22 mouse cellular contexts compared by ENCODE assay signal in the genomic region with DNA sequence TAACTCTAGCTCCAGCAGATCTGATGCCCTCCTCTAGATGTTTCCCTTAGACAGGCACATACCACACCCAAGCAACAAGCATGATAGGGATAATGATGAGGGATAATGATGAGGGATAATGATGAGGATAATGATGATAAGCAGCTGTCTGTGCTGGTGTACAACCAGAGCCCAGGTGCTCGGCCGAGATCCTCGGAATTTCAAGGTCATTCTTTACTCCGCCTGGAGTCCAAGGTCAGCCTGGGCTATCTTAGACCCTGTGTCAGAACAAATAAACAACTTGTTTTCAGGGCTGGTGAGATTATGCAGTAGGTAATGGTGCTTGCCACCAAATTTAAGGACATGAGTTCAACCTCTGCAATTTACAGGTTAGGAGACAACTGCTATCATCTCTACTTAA. TPM values are rescaled to one million over a fixed set of nuclear protein-coding genes. Genes with fewer than 3 reads are reported as not detected.
DNase-seq lines count a peak whose midpoint lies in the region; TF ChIP-seq lines count a peak whose summit lies in the region.
"Had no signal": no experiment of that assay in that cellular context is flagged by ENCODE, and none has a peak within 500 bp of the region (broad histone marks: within the 10 kb centered on the region; RNA-seq: fewer than 3 reads in every experiment).

No protein-coding gene starts in this region.

- intact Hi-C loops in heart, postnatal 10 days (cut with DNase I): no loop called here

- DNase-seq in ES-E14 (ENCODE audit: low read depth, low spot score) (no peak), ZHBTc4 (ENCODE audit: low read depth, low spot score) (peak; percentile 49)
- DNase-seq in heart, postnatal 10 days: no peak
- DNase-seq in gastrocnemius, adult 18-20 months (ENCODE audit: low spot score): no peak
- DNase-seq: adrenal gland, adult 2 months; adrenal gland, postnatal 10 days; adrenal gland, postnatal 25 days; B cell, adult 2 months; cerebellum, adult 11 months; cerebellum, adult 18-20 months; cerebellum, adult 8-10 months; cerebellum, adult 9-11 months; cerebellum, postnatal 14 days; cerebellum, postnatal 36 days; embryo, embryonic 11 days had no signal

- H3K9me3 ChIP-seq in ES-Bruce4 (replicated peaks; ENCODE audit: control insufficient read depth, insufficient read depth, low read length, poor library complexity, severe bottlenecking) (no peaks in the 10 kb centered on the region), ES-E14 (ENCODE audit: control insufficient read depth, insufficient read depth, low read depth, low read length) (no peaks in the 10 kb centered on the region)
- H3K9me3 ChIP-seq: embryonic facial prominence, embryonic 13.5 days; embryonic facial prominence, embryonic 15.5 days; forebrain, embryonic 10.5 days; forebrain, embryonic 12.5 days had no signal

- no peaks in the 10 kb centered on the region for H3K36me3 ChIP-seq in ES-Bruce4 (ENCODE audit: control insufficient read depth, insufficient read depth, low read length, poor library complexity, severe bottlenecking)
- H3K36me3 ChIP-seq in ES-E14 (ENCODE audit: control insufficient read depth, insufficient read depth, low read length, poor library complexity, severe bottlenecking): no peaks in the 10 kb centered on the region
- H3K36me3 ChIP-seq: embryonic facial prominence, embryonic 13.5 days; embryonic facial prominence, embryonic 15.5 days; forebrain, embryonic 10.5 days; forebrain, embryonic 12.5 days had no signal

- in situ Hi-C loops in ES-E14 (cut with MboI; ENCODE audit: low sequenced_read_pairs in 2 of 2, unreplicated experiment in 2 of 2): no loop called here

- H3K4me3 ChIP-seq in ES-Bruce4 (ENCODE audit: low read depth, low read length): no peak overlapping the region
- H3K4me3 ChIP-seq in ES-E14 (ENCODE audit: insufficient read depth in 1 of 2, low read depth in 1 of 2, low read length in 2 of 2, poor library complexity in 1 of 2, severe bottlenecking in 1 of 2): no peak overlapping the region
- H3K4me3 ChIP-seq: embryonic facial prominence, embryonic 13.5 days; embryonic facial prominence, embryonic 15.5 days; erythroblast, embryonic 14.5 days; forebrain, embryonic 10.5 days; forebrain, embryonic 12.5 days had no signal

- TF ChIP-seq EP300 in ES-Bruce4 (IDR thresholded peaks at IDR 0.05; ENCODE audit: insufficient read depth, low read depth, low read length): no peak

- H3K9ac ChIP-seq in ES-Bruce4 (ENCODE audit: low read depth, poor library complexity, severe bottlenecking): no peak overlapping the region
- no peak overlapping the region for H3K9ac ChIP-seq in ES-E14 (ENCODE audit: insufficient read depth, low read depth, low read length, poor library complexity, severe bottlenecking)
- H3K9ac ChIP-seq: embryonic facial prominence, embryonic 13.5 days; embryonic facial prominence, embryonic 15.5 days; forebrain, embryonic 12.5 days had no signal

- no peak for TF ChIP-seq POLR2A in ES-Bruce4 (IDR thresholded peaks at IDR 0.05; ENCODE audit: insufficient read depth, low read length)

- no peak for TF ChIP-seq CTCF in ES-Bruce4 (IDR thresholded peaks at IDR 0.05; ENCODE audit: low read depth, low read length)

- H3K4me1 ChIP-seq in ES-Bruce4 (ENCODE audit: control insufficient read depth, insufficient read depth, low read length) (peaks cover 4% of the 10 kb centered on the region), ES-E14 (ENCODE audit: control insufficient read depth in 2 of 2, insufficient read depth in 2 of 2, low read length in 2 of 2, poor library complexity in 1 of 2) (peaks cover 3 to 7% of the 10 kb centered on the region in 2 experiments; a peak in 3 of 4 replicates)
- H3K4me1 ChIP-seq: embryonic facial prominence, embryonic 13.5 days; embryonic facial prominence, embryonic 15.5 days; forebrain, embryonic 10.5 days; forebrain, embryonic 12.5 days had no signal

- H3K27ac ChIP-seq in ES-Bruce4 (ENCODE audit: insufficient read depth, low read length) (peak overlapping the region; percentile 52; the same call in 1 of the 2 replicates), ES-E14 (ENCODE audit: insufficient read depth, low read depth, low read length, poor library complexity, severe bottlenecking) (no peak overlapping the region)
- H3K27ac ChIP-seq: embryonic facial prominence, embryonic 13.5 days; embryonic facial prominence, embryonic 15.5 days; forebrain, embryonic 10.5 days; forebrain, embryonic 12.5 days had no signal

- no peaks in the 10 kb centered on the region for H3K27me3 ChIP-seq in ES-Bruce4 (ENCODE audit: control insufficient read depth, insufficient read depth, low read length, poor library complexity, severe bottlenecking)
- H3K27me3 ChIP-seq: CH12.LX; embryonic facial prominence, embryonic 13.5 days; embryonic facial prominence, embryonic 15.5 days; forebrain, embryonic 12.5 days had no signal

TF ChIP-seq in ES-E14, 5 proteins besides CTCF, POLR2A, EP300 and RAD21:
- TF ChIP-seq ZNF384 (IDR thresholded peaks at IDR 0.05; ENCODE audit: low read depth, low read length) (peak; percentile 63; the same call in 1 of the 2 replicates), HCFC1 (IDR thresholded peaks at IDR 0.05; ENCODE audit: borderline replicate concordance, insufficient read depth, low read length) (no peak)

RNA-seq across cellular contexts. Expression of a gene that starts 6.0 kb away (rescaled TPM):
- 215 and 235 TPM in 2 replicates for polyA plus RNA-seq in ES-Bruce4 (2011; ENCODE audit: insufficient read depth, insufficient read length, low read depth, missing spikeins)
- 56.0 and 93.2 TPM in 2 replicates for total RNA-seq in ES-E14 (2012; rRNA removed)
- total RNA-seq in heart, postnatal 10 days (2021): 10 to 100 TPM; 37.5 to 39.4 TPM
- 10 to 100 TPM; 18.3 to 18.8 TPM for total RNA-seq in gastrocnemius, adult 18-20 months (2021)

RNA-seq across cellular contexts. Expression of a gene that starts 24.7 kb away (rescaled TPM):
- polyA plus RNA-seq in ES-Bruce4 (2011; ENCODE audit: insufficient read depth, insufficient read length, low read depth, missing spikeins): 108 and 117 TPM in 2 replicates
- total RNA-seq in ES-E14 (2012; rRNA removed): 54.3 and 79.7 TPM in 2 replicates
- total RNA-seq in heart, postnatal 10 days (2021): 10 to 100 TPM; 23.4 to 27.9 TPM
- 10 to 100 TPM; 26.4 to 33.1 TPM for total RNA-seq in gastrocnemius, adult 18-20 months (2021)
